Mouse (Mus musculus) splenic B cell, adult 2 months (primary cell): ENCODE data around the gene Chchd3.

Experiments used
- DNase-seq: peaks from one replicate; pipeline ENCODE4 v3.0.0-alpha.2; 2011; ENCODE audit warnings: low read depth, low spot score
- H3K27me3 ChIP-seq: 2 replicates; pipeline ENCODE4 v1.6.1; 2012; ENCODE audit warnings: mild to moderate bottlenecking, low read length, moderate library complexity, mixed read lengths; ENCODE audit not compliant: control insufficient read depth, poor library complexity, insufficient read depth, severe bottlenecking
- H3K36me3 ChIP-seq: 2 replicates; pipeline ENCODE4 v1.6.1; 2012; ENCODE audit warnings: mild to moderate bottlenecking, low read length, moderate library complexity, mixed read lengths; ENCODE audit not compliant: control insufficient read depth, poor library complexity, insufficient read depth, severe bottlenecking

The Chchd3 gene

GRCm38 (mm10) chr6:33042880-33043279 is 17.2 kb downstream of the Chchd3 start:
- no peaks in the 10 kb centered on the region; the same call in 1 of the 2 replicates for H3K36me3 ChIP-seq
- no peak for DNase-seq
- no peaks in the 10 kb centered on the region for H3K27me3 ChIP-seq

DNA sequence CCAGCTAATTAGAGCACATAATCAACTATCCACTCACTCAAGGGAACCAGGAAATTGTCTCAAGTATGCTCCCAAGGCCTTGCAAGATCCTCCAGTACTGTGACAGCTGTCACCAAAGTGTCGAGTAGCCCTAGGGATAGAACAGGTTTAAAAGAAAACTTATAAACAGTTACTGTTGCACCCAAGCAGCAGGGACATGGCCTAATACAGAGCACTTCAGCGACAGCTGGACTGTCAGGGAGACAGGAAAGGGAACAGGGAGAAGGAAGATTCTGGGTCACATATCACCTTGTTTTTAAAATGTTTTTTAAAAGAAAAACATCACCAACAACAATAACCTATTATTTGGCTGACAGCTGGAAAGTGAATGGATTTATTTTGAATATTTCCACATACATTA is 18.1 kb downstream of the Chchd3 start:
- DNase-seq: no peak
- peaks cover under 1% of the 10 kb centered on the region for H3K36me3 ChIP-seq

GRCm38 (mm10) chr6:33040360-33041090 is 19.5 kb downstream of the Chchd3 start:
- H3K27me3 ChIP-seq: no peaks in the 10 kb centered on the region
- peaks cover 1% of the 10 kb centered on the region for H3K36me3 ChIP-seq
- no peak for DNase-seq

More for the DNA sequence above, 18.1 kb downstream of the Chchd3 start:
- H3K27me3 ChIP-seq: no peaks in the 10 kb centered on the region

DNA sequence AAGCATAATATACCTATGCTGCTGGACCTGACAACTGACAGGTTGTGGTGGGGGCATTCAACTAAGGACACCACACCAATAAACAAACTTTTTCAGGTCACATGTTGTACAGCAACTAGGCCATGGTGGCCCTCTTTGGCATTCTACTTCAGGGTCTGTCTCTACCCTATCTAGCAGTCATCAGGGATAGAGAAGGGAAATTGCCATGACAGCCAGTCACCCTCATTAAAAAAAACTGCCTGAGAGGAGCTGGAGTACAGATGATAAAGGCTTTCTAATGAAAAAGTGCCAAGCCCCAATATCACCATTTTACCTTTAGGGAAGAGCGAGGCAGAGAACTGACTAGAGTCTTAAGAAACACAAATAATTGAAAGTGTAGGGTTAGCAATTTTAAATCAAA is 27.5 kb downstream of the Chchd3 start:
- DNase-seq: no peak
- H3K27me3 ChIP-seq: no peaks in the 10 kb centered on the region
- H3K36me3 ChIP-seq: peaks cover 1% of the 10 kb centered on the region; the same call in 1 of the 2 replicates

DNA sequence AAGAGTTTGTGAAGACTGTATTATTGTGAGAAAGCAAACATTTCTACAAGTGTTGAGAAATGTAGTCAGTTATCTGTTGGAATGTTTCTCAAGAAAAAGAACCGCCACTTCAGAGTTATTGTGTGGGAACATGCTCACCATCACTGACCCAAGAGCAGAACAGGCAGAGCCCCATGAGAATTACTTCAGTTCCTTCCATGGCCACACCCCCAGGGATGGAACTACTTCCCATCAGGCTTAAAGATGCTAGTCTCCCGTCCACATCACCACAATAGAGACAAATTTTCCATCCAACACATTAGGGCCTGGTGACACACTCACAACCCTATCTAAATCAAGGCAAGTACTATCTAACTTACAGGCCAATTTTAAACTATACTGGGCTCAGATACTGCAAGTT is 28.4 kb downstream of the Chchd3 start:
- Histone ChIP-seq H3K36me3 (no peaks in the 10 kb centered on the region), H3K27me3 (no peaks in the 10 kb centered on the region)
- DNase-seq: no peak

DNA sequence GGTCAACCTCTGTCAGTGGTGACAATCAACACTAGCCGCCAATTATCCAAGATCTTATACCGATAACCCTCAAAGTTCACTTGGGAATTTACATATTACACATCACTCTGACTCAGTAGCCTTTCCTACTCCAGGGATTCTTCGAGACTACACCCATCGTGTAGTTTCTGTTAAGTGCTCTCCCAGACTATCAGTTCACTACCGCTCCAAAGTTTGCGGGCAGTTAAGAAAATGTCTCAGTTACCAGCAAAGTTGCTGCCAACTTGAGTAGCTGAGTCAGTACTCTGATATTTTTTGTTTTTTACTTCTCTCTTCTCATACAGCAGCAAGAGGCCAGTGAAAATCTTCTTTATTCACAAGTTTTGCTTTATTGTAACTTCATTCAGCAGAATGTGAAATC is 31.8 kb downstream of the Chchd3 start:
- no peaks in the 10 kb centered on the region for H3K36me3 ChIP-seq
- DNase-seq: no peak
- no peaks in the 10 kb centered on the region for H3K27me3 ChIP-seq

DNA sequence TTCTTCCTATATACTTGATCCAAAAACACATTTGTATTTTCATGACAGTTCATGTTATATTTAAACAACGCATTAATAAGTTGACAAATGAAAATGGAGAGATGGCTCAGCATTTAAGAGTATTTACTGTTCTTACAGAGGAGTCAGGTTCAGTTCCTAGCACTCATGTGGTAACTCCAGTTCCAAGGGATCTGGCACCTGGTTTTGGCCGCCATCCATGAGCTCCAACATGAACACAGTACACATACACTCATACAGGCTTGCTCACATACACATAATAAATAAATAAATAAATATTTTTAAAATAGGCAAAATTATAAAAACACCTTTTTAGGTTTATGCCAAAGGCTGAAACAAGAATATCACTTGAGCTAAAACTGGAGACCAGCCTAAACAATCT is 35.0 kb downstream of the Chchd3 start:
- H3K36me3 ChIP-seq: no peaks in the 10 kb centered on the region
- DNase-seq: no peak

DNA sequence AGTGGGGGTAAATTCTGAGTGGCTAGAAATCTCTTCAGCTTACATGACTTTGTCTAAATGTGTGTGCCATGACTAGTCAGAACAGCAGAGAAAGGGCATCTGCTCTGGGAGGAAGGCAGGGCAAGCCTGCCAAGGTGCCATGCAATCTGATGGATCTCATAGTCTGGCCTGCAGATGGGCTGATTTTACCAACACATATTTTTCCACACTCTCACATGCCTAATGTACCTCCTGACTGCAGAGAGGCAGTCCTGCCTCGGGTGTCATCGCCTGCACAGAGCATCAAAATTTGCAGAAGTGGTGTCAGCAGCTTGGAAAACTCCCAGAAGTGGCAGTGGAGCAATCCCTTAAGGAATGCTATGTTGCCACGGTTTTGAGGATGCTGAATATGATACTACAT is 55.5 kb downstream of the Chchd3 start:
- no peaks in the 10 kb centered on the region for H3K36me3 ChIP-seq

More for the DNA sequence above, 35.0 kb downstream of the Chchd3 start:
- no peaks in the 10 kb centered on the region for H3K27me3 ChIP-seq

GRCm38 (mm10) chr6:33002988-33003387 is 57.1 kb downstream of the Chchd3 start:
- H3K27me3 ChIP-seq: no peaks in the 10 kb centered on the region
- no peaks in the 10 kb centered on the region for H3K36me3 ChIP-seq
- no peak for DNase-seq

More for the DNA sequence above, 55.5 kb downstream of the Chchd3 start:
- no peak for DNase-seq
- no peaks in the 10 kb centered on the region for H3K27me3 ChIP-seq

DNA sequence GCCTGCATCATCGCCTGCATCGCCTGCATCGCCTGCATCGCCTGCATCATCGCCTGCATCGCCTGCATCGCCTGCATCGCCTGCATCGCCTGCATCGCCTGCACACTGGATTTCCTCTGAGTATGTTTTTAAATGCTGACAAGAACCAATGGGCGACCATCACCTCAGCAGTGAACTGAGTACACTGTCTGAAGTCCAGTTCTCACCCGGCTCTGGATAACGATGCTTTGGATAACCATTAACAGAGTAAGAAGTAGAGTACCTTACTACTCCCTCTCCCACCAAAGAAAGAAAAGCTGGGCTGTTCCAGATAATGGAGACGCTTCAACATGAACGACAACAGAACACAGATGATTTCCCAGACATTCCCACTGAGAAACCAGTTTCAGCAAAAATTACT is 58.8 kb downstream of the Chchd3 start:
- no peaks in the 10 kb centered on the region for H3K27me3 ChIP-seq
- DNase-seq: no peak
- H3K36me3 ChIP-seq: no peaks in the 10 kb centered on the region

GRCm38 (mm10) chr6:32996597-32996996 is 63.5 kb downstream of the Chchd3 start:
- DNase-seq: no peak
- H3K27me3 ChIP-seq: no peaks in the 10 kb centered on the region

GRCm38 (mm10) chr6:32993847-32994246 is 66.2 kb downstream of the Chchd3 start:
- no peak for DNase-seq
- Histone ChIP-seq H3K27me3 (no peaks in the 10 kb centered on the region), H3K36me3 (no peaks in the 10 kb centered on the region)

More at GRCm38 (mm10) chr6:32996597-32996996, 63.5 kb downstream of the Chchd3 start:
- H3K36me3 ChIP-seq: no peaks in the 10 kb centered on the region

DNA sequence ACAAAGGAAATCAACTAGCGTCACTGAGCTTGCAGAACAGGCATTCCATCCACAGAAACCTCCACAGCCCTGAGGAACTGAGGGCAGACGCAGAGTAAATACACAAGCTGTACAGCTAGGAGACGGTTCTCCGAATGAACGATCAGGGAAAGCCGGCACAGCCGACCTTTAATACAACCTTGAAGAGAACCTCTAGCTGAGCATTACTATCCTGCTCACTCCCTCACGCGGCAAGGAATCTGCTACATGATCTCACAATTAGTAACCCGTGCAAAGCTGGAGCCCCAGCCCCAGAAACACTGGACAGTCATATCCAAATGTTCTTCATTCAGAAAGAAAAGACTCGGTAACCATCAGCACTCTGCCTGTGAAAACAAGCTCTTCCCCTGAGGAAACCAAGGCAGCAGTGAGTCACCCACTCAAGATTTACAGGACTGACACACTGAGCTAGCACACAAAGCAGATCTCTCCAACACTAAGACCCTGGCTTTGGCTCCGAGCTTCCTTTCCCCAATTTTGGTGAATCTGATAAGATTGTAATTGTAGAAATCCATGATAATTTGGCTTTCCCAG is 69.9 kb downstream of the Chchd3 start:
- no peak for DNase-seq
- Histone ChIP-seq H3K36me3 (no peaks in the 10 kb centered on the region), H3K27me3 (no peaks in the 10 kb centered on the region)

DNA sequence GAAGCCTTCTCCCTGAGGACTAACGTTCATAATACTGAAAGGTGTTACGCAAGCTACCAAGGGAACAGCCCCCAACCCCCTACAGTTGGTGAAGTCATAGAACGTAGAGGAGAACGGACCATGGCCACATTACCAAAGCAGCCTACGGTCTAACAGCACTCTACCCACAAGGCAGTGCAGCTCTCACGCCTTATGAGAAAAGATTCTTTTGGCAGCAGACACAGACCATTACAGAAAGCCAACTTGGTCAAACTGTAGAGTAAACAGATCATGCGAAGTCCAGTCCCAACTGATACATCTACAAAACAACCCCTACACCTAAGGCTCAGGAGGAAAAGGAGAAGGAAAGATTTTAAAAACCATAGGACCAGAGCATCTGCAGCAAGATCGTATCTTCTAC is 71.5 kb downstream of the Chchd3 start:
- no peak for DNase-seq
- H3K36me3 ChIP-seq: no peaks in the 10 kb centered on the region
- H3K27me3 ChIP-seq: no peaks in the 10 kb centered on the region

GRCm38 (mm10) chr6:32983876-32984275 is 76.2 kb downstream of the Chchd3 start:
- no peaks in the 10 kb centered on the region for H3K27me3 ChIP-seq
- DNase-seq: no peak
- no peaks in the 10 kb centered on the region for H3K36me3 ChIP-seq
